Mouse (Mus musculus): ENCODE data around the gene Gm11985.

Gm11985 gene

GRCm38 (mm10) chr11:7200393-7200783 is 12.0 kb upstream of the Gm11985 start:
- in situ Hi-C loops (cut with MboI, MseI), result loop anchor here (5.0 kb wide), 1 partner anchor 1042 kb away; no protein-coding TSS in a partner anchor

GRCm38 (mm10) chr11:7199736-7200392 is 11.5 kb upstream of the Gm11985 start:
- in situ Hi-C loops (cut with MboI, MseI), result loop anchor here (5.0 kb wide), 1 partner anchor 1042 kb away; no protein-coding TSS in a partner anchor

DNA sequence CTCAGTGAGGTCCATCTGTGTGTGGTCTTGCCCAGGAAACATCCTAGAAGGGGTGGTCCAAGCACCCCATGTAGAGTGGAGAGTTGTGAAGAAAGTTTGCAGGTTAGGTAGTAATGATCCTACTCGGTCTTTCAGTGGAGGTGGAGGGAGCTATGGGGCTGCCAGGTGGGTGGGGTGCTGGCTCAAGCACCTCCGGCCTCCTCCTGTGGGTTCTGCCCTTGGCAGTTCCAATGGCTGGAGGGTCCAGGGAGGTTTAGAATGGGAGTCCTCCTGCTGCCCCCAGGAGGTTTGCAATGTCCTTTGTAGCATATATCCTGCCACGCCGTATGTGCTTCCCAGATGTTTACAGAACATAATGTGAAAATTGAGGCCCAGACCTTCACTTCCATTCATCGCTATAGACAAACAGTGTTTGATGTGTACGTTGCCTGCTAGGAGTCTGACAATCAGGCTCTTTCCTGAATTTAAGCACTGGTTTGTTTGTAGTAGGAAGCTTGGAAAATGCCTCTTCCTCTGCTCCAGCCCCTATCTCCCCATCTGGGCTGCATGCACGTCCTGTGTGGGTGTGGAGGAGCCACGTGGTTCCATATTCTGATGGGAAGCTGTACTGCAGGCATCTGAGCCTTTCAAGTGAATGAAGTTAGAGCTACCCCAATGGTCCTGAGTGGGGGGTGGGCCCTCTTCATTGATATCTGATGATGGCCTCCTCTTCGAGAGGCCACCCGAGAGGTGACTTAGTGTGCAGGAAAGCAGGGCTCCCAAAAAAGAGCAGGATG is 10.3 kb upstream of the Gm11985 start:
- in situ Hi-C loops (cut with MboI, MseI), result no loop called here

DNA sequence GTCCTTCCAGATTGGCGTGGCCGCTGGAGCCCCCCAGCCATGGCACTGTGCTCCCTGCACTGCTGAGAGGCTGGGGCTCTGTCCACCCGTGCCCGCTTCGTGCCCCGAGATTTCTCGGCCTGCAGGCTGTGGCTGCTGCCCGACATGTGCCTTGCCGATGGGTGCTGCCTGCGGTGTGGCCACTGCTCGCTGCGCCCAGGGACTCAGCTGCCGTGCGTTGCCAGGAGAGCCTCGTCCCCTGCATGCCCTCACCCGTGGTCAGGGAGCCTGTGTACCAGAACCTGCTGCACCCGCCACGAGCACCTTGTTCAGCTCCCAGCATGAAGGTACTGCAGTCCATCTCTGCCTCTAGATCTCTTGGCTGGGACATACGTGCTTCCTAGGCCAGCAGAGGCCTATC is 9.6 kb upstream of the Gm11985 start:
- in situ Hi-C loops (cut with MboI, MseI), result no loop called here

DNA sequence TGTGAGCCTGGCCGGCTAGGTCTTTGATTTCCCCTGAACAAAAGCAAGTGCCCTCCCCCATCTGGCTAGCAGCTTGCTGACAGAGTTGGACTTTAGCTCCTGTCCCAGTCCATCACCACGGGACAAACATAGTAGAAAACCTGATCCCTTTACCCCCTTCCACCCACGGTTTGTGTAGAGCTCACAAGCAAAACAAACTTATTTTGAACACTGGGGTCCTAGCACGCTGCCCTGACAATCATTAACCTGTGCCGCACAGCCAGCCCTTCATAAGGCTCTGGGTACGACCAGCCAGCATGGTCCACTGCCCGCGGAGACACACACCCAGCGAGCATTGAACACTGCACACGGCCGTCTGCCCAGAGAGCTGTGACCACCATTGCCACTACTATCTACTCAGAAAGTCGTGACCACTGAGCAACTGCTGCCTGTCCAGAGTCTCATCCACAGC is 9.1 kb upstream of the Gm11985 start, which contains the start of gene Igfbp1:
Gene Igfbp1, plus strand, starts transcription at position 292 of the 451 bp plus-strand sequence.
- in situ Hi-C loops (cut with MboI, MseI), result no loop called here

DNA sequence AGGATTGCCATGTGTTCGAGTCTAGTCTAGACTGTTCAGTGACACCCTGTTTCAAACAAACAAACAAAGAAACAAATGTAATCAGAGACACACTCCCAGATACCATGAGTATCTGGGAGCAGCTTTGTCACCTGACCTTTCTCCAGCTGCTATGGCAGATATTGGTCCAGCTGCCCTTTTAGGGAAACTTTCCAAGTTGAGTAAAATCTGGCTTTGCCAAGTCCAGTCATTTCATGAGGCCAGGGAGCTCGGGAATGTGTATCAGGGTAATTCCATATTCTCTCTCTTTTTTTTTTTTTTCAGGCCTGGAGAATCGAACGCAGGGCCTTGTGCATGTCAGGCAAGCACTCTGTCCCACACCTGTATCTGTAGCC is 6.9 kb upstream of the Gm11985 start:
- in situ Hi-C loops (cut with MboI, MseI), result no loop called here

DNA sequence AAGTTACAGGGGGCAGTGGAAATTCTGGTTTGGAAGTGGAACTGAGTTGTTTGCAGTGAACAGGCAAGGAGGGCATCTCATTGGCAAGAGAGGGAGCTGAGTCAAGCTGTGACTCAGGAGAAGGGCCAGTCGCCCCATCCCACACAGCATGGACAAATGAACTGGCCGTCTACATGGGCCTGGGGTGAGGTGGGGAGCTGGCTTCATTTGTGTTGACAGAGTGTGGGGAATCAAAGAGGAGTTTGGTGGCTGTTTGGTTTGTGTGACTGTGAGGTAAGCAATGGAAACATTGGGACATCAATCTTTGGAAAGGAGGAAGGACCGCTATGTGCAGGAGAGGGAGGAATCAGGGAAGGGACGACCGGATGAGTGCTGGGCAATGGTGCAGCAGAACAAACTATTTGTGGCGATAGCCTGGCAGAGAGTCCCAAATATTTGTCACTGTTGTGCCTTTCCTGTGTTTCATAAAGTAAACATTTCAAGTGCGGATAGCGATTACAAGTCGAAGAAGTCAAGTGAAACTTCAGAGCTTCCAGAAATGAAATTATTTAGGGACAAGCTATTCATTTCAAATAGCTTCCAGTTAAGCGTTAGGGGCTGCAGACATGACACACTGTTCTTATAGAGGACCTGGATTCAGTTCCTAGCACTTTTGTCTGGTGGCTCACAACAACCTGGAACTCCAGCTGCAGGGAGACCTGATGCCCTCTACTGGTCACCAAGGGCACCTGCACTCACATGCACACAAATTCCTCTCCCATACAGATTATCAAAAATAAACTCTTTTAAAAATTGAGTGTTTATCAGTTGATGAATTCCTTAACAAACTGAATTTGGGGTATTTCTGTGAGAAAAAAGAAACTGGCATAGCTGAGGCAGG is 6.3 kb upstream of the Gm11985 start:
- in situ Hi-C loops (cut with MboI, MseI), result no loop called here

- in situ Hi-C loops (cut with MboI, MseI), result no loop called here
These were observed 4.8 kb upstream of the Gm11985 start for GRCm38 (mm10) chr11:7193134-7193533.

- in situ Hi-C loops (cut with MboI, MseI), result no loop called here
These were observed 4.3 kb upstream of the Gm11985 start for GRCm38 (mm10) chr11:7192710-7193109.

DNA sequence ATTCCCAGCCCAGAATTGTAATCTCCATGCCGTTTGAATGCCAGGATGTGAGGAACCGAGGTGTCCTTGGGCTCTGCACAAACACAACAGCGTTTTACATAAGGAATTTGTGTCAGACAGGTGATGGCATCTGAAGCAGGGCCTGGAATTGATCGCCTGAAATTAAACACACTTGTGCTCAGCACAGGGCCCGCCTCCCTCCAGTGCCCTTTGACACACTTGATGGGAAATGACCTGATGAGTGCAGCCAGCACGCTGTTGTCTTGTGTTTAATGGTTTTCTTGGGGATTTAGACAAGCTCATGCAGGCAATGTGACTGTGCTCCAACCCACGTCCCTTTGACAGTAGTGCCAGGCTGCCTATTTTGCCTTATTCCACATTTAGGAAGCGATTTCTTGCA is 897 bp downstream of the Gm11985 start:
- in situ Hi-C loops (cut with MboI, MseI), result no loop called here

DNA sequence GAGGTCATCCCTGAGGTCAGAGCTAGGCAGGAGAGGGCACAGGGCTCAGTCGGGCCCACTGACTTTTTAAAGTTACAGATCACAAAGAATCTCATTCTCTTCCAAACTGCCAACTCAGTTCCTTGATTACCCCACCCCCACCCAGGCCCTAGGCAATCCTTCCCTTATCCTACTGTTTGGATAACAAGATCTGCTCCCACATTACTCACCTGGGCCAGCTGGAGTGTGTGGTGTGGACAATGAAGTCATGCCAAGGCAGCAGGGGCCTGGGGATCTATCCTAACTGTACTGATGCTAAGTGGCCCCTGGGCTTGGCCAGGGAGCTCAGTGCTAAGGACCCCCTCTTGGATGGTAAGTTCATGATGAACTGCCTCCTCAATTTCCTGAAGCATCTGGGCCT is 3.9 kb downstream of the Gm11985 start:
- in situ Hi-C loops (cut with MboI, MseI), result no loop called here

GRCm38 (mm10) chr11:7182409-7183042 is 5.8 kb downstream of the Gm11985 start:
- in situ Hi-C loops (cut with MboI, MseI), result no loop called here

- in situ Hi-C loops (cut with MboI, MseI), result no loop called here
These were observed 9.1 kb downstream of the Gm11985 start for GRCm38 (mm10) chr11:7179276-7179675.

GRCm38 (mm10) chr11:7178724-7179123 is 9.6 kb downstream of the Gm11985 start:
- in situ Hi-C loops (cut with MboI, MseI), result no loop called here

DNA sequence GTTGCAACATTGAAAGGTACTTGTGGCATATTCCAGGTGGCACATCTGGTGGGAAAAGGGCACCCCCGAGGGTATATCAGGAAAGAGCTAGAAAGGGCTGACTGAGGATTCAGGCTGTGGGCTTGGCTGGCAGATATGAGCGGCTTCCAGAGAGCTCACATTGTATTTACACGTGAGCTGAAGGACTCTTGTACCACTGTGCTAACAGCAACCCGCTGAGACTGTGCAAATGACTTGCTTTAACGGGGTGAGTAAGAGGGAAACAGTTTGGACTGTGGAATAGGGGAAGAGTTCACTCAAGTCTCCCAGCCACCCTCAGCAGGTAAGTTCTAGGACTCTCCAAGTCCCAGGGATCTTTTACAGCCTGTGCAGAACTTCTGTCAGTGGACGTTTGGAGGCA is 14.7 kb downstream of the Gm11985 start:
- in situ Hi-C loops (cut with MboI, MseI), result no loop called here

DNA sequence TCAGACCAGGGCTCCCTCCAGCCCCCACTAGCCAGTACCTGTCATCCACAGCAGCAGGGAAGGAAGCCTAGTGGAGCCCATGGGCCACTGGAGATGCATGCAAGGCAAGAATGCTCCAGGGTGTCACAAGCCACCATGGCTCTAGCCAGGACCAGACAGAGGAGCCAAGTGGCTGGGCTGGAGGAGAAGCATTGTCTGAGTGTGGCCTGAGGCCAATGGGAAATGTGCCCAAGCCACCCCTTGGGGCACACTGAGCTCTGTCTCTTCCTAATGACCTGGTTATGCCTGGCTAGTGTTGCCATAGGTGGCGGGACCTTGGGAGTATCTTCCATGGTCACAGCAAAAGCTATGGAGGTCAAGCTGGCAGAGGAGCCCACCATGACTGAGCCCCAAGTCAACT is 18.7 kb downstream of the Gm11985 start:
- in situ Hi-C loops (cut with MboI, MseI), result no loop called here

DNA sequence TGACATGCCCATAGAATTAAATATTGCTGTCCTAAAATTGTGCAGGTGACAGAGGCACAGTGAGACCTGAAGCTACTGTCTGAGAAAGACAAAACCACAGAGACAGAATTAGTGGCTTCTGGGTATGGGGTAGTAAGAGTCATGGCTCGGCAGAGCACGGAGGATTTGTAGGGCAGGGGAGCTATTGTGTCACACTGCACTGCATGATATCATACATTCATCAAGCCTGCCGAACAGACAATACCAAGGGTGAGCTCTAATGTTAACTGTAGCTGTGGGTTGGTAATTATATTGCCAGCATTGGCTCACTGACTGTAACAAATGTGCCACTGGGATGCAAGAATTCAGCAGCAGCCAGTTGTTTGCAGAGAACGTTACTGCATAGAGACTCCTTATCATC is 24.0 kb downstream of the Gm11985 start:
- in situ Hi-C loops (cut with MboI, MseI), result no loop called here

GRCm38 (mm10) chr11:7161502-7162174 is 26.7 kb downstream of the Gm11985 start:
- in situ Hi-C loops (cut with MboI, MseI), result no loop called here

- in situ Hi-C loops (cut with MboI, MseI), result no loop called here
These were observed 27.7 kb downstream of the Gm11985 start for GRCm38 (mm10) chr11:7160637-7161101.

- in situ Hi-C loops (cut with MboI, MseI), result no loop called here
These were observed 28.2 kb downstream of the Gm11985 start for GRCm38 (mm10) chr11:7160146-7160545.

- in situ Hi-C loops (cut with MboI, MseI), result loop anchor here (10.0 kb wide), 1 partner anchor 493 kb away; no protein-coding TSS in a partner anchor
These were observed 30.2 kb downstream of the Gm11985 start for GRCm38 (mm10) chr11:7158196-7158595.
